Mouse (Mus musculus) forebrain, postnatal 0 days (tissue): ENCODE results near the gene Wdr66. TPM values are rescaled to one million over a fixed set of nuclear protein-coding genes. Genes with fewer than 3 reads are reported as not detected.

ENCODE experiments used
- ATAC-seq: fragments of 200-750 bp; cut with Nextera tagmentation; 2 replicates; pipeline ENCODE4 v1.8.0; 2017; ENCODE audit warnings: mild to moderate bottlenecking, moderate library complexity
- DNase-seq: peaks from one replicate; pipeline ENCODE4 v3.0.0-alpha.2; 2015
- H3K27ac ChIP-seq: fragments of 300-500 bp; sonication (generic); 2 replicates; pipeline ENCODE4 v1.5.1; 2014; ENCODE audit warnings: low read depth, mild to moderate bottlenecking, antibody characterized with exemption, low read length, moderate library complexity, mixed read lengths
- H3K27me3 ChIP-seq: fragments of 300-500 bp; sonication (generic); 2 replicates; pipeline ENCODE4 v1.6.1; 2014; ENCODE audit warnings: mild to moderate bottlenecking, low read length, mixed read lengths; ENCODE audit not compliant: insufficient read depth
- H3K36me3 ChIP-seq: fragments of 300-500 bp; sonication (generic); 2 replicates; pipeline ENCODE4 v1.6.1; 2014; ENCODE audit warnings: mild to moderate bottlenecking, moderate library complexity; ENCODE audit not compliant: insufficient read depth
- H3K4me1 ChIP-seq: fragments of 300-500 bp; sonication (generic); 2 replicates; pipeline ENCODE4 v1.6.1; 2014; ENCODE audit warnings: antibody characterized with exemption; ENCODE audit not compliant: insufficient read depth
- H3K4me2 ChIP-seq: fragments of 300-500 bp; sonication (generic); 2 replicates; pipeline ENCODE4 v1.6.1; 2014; ENCODE audit warnings: low read depth, mild to moderate bottlenecking, moderate library complexity
- H3K4me3 ChIP-seq: fragments of 300-500 bp; sonication (generic); 2 replicates; pipeline ENCODE4 v1.5.1; 2014; ENCODE audit warnings: low read depth, low read length, mixed read lengths
- H3K9ac ChIP-seq: fragments of 300-500 bp; sonication (generic); 2 replicates; pipeline ENCODE4 v1.6.1; 2014; ENCODE audit warnings: mild to moderate bottlenecking
- H3K9me3 ChIP-seq: fragments of 300-500 bp; sonication (generic); 2 replicates; pipeline ENCODE4 v1.6.1; 2016; ENCODE audit warnings: low read length
- CTCF ChIP-seq: sonication (generic); IDR thresholded peaks from 2 replicates; pipeline ENCODE4 v1.5.1; 2016; ENCODE audit warnings: antibody characterized with exemption, control low read depth, low read depth
- WGBS: fragments of 180-500 bp; shearing (Covaris S2); extraction: QIAGEN DNeasy Blood & Tissue Kit; methylation state at CpG from one replicate; pipeline ENCODE4 v1.1.7; 2014; 5-methylcytosine and 5-hydroxymethylcytosine counted together
- polyA plus RNA-seq: library from polyadenylated mRNA; unstranded; fragments of >200 nt; fragmentation: Nextera tagmentation; extraction: Ambion mirVana; gene quantifications from 2 replicates; pipeline ENCODE4 v1.2.1, GENCODE M21; 2015
- total RNA-seq: library from RNA; depleted of rRNA; stranded (reverse); fragments of >200 nt; gene quantifications from 2 replicates; pipeline ENCODE4 v1.2.3, GENCODE M21; 2014

Gene Wdr66
- total and polyA plus RNA-seq, 2 experiments from 2014 or later: 2.0 to 4.4 TPM

DNA sequence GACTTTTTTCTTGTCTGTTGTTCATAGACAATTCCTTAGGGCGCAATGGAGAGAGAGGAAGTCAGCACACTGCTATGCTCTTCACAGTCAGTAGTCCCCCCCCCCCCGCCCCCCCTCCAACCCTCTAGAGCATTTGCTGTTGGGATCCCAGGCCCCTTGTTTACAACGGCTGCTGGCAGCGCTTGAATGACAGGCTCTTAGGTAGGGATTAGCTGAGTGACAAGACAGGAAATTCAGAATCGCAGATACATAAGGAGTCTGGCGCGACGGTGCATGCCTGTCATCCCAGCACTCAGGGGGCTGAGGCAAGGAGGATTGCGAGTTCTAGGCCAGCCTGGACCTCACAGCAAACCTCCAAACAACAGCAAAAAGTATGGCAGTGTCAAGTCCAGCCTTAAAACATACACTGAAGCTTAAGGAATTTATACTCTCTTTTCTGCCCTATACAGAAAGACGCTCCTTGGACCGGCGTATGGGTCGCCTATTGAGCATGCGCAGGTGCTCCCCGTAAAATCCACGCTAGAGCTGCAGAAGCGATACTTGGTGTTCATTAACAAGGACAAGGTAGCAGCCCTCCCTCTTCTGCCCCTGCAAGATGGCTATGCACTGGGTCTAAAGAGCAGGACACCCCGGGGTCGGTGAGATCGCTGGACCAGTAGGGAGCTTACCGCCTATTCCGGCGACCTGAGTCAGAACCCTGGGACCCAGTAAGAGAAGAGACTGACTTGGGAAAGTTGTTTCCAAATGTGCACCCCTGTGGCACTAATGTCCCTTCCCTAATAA lies 45.3 kb downstream of the Wdr66 start:
- ATAC-seq: no peak
- WGBS: 64% methylated on average over 23 of the region's 23 CpGs
- TF ChIP-seq CTCF: no peak
- H3K9ac ChIP-seq: no peak overlapping the region
- H3K9me3 ChIP-seq: no peaks in the 10 kb centered on the region
- no peak overlapping the region for H3K4me2 ChIP-seq
- DNase-seq: no peak
- no peaks in the 10 kb centered on the region for H3K36me3 ChIP-seq
- no peak overlapping the region for H3K4me3 ChIP-seq
- H3K27ac ChIP-seq: no peak overlapping the region
- peaks cover 10% of the 10 kb centered on the region for H3K4me1 ChIP-seq
- no peaks in the 10 kb centered on the region for H3K27me3 ChIP-seq

DNA sequence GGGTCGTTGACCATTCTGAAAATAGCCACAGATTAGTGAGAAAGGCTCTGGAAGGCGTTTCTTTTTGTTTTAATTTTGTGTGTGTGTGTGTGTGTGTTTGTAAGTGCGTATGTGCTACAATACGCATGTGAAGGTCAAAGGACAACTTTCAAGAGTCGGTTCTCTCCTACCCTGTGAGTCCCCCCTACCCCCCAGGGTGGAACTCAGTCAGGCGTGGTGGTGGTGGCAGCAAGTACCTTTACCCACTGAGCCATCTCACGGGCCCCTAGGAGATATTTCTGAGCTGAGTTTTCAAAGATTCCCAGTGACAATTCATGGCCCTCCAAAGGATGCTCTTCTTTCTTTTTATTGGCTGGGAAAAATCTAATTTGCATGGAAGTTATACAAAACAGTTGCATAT lies 45.9 kb downstream of the Wdr66 start:
- no peak overlapping the region for H3K27ac ChIP-seq
- no peaks in the 10 kb centered on the region for H3K9me3 ChIP-seq
- 79% methylated on average over 7 of the region's 7 CpGs for WGBS
- ATAC-seq: no peak
- TF ChIP-seq CTCF: no peak
- H3K36me3 ChIP-seq: no peaks in the 10 kb centered on the region
- H3K9ac ChIP-seq: no peak overlapping the region
- H3K4me3 ChIP-seq: no peak overlapping the region
- no peak for DNase-seq
- H3K4me2 ChIP-seq: no peak overlapping the region
- no peaks in the 10 kb centered on the region for H3K27me3 ChIP-seq
- peaks cover 15% of the 10 kb centered on the region for H3K4me1 ChIP-seq

DNA sequence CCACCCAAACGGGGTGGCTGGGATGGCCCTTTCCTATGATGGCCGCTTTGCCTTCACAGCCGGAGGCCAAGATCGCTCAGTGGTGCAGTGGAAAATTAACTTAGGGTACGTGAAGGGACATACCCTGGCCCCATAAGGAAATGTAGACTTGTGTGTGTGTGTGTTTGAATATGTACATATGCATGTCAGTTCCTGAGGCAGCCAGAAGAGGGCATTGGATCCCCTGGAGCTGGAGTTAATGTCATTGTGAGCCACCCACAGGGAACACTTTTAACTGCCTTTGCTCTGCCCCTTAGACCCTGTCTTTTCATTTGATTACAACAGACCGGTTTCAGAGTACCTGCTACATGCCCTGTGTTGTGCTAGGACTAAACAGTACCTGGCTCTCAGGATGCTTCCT lies 46.6 kb downstream of the Wdr66 start:
- TF ChIP-seq CTCF: peak; percentile 64
- WGBS: 92% methylated on average over 6 of the region's 6 CpGs

DNA sequence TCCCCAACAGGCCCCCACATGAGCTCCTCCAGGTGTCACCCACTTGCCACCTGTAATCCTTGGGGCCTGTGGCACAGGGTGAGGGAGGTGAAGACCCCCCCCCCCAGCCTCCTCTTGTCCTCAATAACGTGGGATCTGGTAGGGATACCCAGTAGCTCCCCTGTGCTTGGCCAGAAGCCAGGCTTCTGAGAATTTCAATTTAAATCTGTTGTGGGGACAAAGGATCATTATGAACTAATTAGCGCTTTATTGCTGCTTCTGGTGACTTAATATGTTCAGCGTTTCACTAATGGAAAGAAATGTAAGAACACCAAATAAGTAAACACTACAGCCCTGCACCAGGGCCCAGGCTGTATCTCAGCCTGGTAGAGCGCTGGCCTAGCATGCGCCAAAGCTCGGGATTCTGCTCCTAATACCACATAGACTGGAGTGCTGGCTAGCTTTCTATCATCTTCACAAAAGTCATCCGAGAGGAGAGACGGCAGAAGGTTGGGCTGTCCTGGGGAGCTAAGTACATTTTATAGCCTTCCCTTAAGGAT lies 48.7 kb downstream of the Wdr66 start:
- no peak overlapping the region for H3K4me3 ChIP-seq
- no peak overlapping the region for H3K9ac ChIP-seq
- DNase-seq (no peak), ATAC-seq (no peak)
- no peak overlapping the region for H3K27ac ChIP-seq
- no peak for TF ChIP-seq CTCF
- no peak overlapping the region for H3K4me2 ChIP-seq
- H3K4me1 ChIP-seq: peaks cover 15% of the 10 kb centered on the region
- H3K36me3 ChIP-seq: no peaks in the 10 kb centered on the region
- no peaks in the 10 kb centered on the region for H3K9me3 ChIP-seq
- 39% methylated on average over 8 of the region's 8 CpGs for WGBS
- no peaks in the 10 kb centered on the region for H3K27me3 ChIP-seq

More for the DNA sequence above, 46.6 kb downstream of the Wdr66 start:
- Histone ChIP-seq H3K27me3 (no peaks in the 10 kb centered on the region), H3K4me2 (no peak overlapping the region), H3K4me1 (peaks cover 15% of the 10 kb centered on the region), H3K9me3 (no peaks in the 10 kb centered on the region), H3K4me3 (no peak overlapping the region), H3K27ac (no peak overlapping the region), H3K36me3 (no peaks in the 10 kb centered on the region), H3K9ac (no peak overlapping the region)
- no peak for ATAC-seq
- no peak for DNase-seq

DNA sequence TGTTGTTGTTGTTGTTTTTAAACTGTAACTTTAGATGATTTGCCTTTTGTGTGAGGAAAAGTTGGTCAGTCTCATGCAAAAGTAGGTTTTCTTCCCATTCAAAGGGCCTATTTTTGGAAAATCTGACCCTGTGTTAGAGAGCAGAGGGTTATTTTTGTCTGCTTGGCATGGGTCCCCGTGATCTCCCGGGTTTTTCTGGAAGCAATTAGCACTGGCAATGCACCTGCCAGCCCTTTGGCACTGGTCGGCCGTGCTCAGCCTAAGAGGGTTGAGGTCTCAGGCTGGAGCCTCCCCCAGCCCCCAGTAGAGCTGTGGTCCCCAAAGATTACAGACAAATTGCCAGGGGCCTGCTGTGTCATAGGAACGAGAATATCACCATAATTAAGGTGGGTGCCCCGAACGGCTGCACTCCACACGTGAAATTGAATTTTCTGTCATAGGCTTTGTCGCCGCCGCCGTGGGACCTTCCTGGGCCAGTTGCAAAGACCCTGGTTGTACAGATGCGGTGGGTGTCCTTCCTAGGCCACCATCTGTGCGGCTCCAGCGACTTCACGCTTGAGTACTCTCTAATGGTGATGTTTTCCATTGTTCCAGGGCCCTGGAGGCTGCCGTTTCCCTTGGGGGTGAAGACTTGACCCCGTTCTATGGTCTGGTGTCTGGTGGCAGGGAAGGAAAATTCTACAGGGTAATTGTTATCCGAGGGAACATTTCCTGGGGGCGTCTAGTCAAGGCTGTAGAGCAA lies 50.0 kb downstream of the Wdr66 start:
- ATAC-seq (no peak; the same call in 1 of the 2 replicates), DNase-seq (no peak)
- Histone ChIP-seq H3K9me3 (no peaks in the 10 kb centered on the region), H3K4me3 (no peak overlapping the region), H3K9ac (no peak overlapping the region), H3K27ac (no peak overlapping the region), H3K36me3 (no peaks in the 10 kb centered on the region), H3K4me1 (peaks cover 15% of the 10 kb centered on the region), H3K27me3 (no peaks in the 10 kb centered on the region), H3K4me2 (no peak overlapping the region)
- WGBS: 21% methylated on average over 20 of the region's 20 CpGs
- no peak for TF ChIP-seq CTCF

DNA sequence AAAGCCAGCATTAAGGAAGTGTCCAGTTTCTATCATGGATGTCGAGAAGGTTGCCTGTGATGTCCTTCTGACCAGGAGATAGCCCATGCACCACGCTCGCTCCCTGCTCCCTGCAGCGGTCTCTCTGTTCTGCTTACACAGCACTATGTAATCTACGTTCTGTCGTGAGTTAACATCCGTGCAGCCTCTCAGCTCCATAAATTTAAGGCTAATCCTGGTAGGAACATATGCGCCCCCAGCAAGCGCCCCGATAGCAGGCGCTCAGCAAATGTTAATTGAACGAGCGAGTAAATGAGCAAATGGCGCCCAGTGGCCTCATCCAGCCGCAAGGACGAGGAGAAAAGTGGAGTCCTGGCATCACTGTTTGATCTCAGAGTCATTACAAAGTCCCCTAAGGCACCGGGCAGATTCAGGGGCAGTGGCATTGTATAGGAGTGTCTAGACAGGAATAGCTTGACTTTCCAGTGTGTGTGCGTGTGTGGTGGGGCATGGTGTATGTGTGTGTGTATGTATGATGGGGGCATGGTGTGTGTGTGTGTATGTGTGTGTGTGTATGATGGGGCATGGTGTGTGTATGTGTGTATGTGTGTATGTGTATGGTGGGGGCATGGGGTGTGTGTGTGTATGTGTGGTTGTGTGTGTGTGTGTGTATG lies 55.9 kb downstream of the Wdr66 start:
- no peaks in the 10 kb centered on the region for H3K4me1 ChIP-seq
- 66% methylated on average over 18 of the region's 18 CpGs for WGBS
- no peak for ATAC-seq
- no peaks in the 10 kb centered on the region for H3K36me3 ChIP-seq
- H3K9ac ChIP-seq: no peak overlapping the region
- H3K27me3 ChIP-seq: no peaks in the 10 kb centered on the region
- no peak overlapping the region for H3K4me3 ChIP-seq
- no peak for DNase-seq
- TF ChIP-seq CTCF: no peak
- no peak overlapping the region for H3K27ac ChIP-seq
- H3K9me3 ChIP-seq: no peaks in the 10 kb centered on the region
- no peak overlapping the region for H3K4me2 ChIP-seq
